1 mouse cellular context compared by ENCODE assay signal in the genomic region with DNA sequence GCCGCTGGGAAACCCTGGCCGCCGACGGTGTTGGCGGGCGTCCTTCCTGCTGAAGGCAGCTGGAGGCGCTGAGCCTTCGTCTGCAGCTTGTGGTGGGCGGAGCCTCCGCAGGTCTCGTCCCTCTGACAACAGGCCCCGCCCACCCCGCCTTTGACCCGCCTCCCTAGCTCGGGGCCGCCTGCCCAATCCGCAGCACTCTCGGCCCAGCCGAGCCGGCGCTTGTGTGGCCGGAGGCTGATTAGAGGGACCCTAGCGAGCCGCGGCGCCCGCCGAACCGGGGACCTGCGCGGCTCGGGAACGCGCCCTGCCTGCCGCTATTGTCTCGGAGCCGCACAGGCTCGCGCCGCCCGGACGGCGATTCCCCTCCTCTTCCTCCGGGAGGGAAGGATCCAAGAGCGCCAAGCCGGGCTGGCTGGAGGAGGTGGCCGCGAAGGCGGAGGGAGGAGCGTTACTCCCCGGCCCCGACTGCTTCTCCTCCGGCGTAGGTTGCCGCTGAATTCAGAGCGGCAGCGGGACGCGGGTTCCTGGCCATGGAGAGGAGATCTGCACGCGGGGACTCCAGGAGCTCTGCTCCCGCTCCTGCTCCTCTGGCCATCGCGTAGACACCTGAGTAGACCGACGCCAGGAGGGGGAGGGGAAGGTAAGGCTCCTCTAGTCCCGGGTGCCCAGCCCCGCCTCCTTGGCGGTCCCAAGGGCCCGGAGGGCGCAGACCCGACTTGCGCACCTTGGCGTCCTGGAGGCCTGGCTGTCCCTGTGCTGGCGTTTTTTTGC.
TF ChIP-seq lines count a peak whose summit lies in the region.

A gene (plus strand): TSS at position 196 of the 771 bp plus-strand sequence.

TF ChIP-seq in MEL, 35 proteins besides CTCF, POLR2A, EP300 and RAD21 (continued from another document):
- TF ChIP-seq ZMIZ1 (IDR thresholded peaks at IDR 0.05; ENCODE audit: low read depth, low read length) = peak; percentile 30; the same call in 1 of the 2 replicates
- TF ChIP-seq ZC3H11A (IDR thresholded peaks at IDR 0.05; ENCODE audit: low read depth, low read length) = no peak
- no peak for TF ChIP-seq MXI1 (IDR thresholded peaks at IDR 0.05; ENCODE audit: low read depth, low read length)
- TF ChIP-seq NRF1 (IDR thresholded peaks at IDR 0.05; ENCODE audit: insufficient read depth, low read depth, low read length, poor library complexity, severe bottlenecking) = no peak
- TF ChIP-seq POLR2AphosphoS2 (IDR thresholded peaks at IDR 0.05; ENCODE audit: low read length) = no peak
- peak; percentile 36; the same call in 1 of the 2 replicates for TF ChIP-seq SMC3 (IDR thresholded peaks at IDR 0.05; ENCODE audit: low read depth, low read length)
- TF ChIP-seq GATA1 (IDR thresholded peaks at IDR 0.05; ENCODE audit: low read depth, low read length) = no peak
- TF ChIP-seq CHD2 (IDR thresholded peaks at IDR 0.05; ENCODE audit: low read length) = no peak
- TF ChIP-seq TBP (IDR thresholded peaks at IDR 0.05; ENCODE audit: low read depth, low read length) = 0 out of 2 replicates have a peak, but pooled peaks have one; percentile 36
- TF ChIP-seq JUND (IDR thresholded peaks at IDR 0.05; ENCODE audit: low read depth, low read length) = no peak
- TF ChIP-seq ZNF384 (IDR thresholded peaks at IDR 0.05; ENCODE audit: low read depth, low read length) = no peak
TF ChIP-seq in MEL: peak in this region for 5.
